Mouse (Mus musculus) layer of hippocampus, adult 2 months (tissue): ENCODE results near the gene Amdhd2. TPM values are rescaled to one million over a fixed set of nuclear protein-coding genes. Genes with fewer than 3 reads are reported as not detected.
"Not testable (repeated sequence)": the region's sequence is repeated elsewhere in the genome, so short reads cannot be mapped to it uniquely, and the experiment has no call there.

Experiments
- DNase-seq, 2 experiments: peaks; one replicate each; pipeline ENCODE4 v3.0.0; 2022; ENCODE audit warnings: low spot score in 2 of 2
- H3K27ac ChIP-seq: fragments of 200-600 bp; 2 replicates; pipeline ENCODE4 v1.8.1; 2022
- H3K4me3 ChIP-seq: fragments of 200-600 bp; 2 replicates; pipeline ENCODE4 v1.8.1; 2022; ENCODE audit warnings: mild to moderate bottlenecking
- CTCF ChIP-seq: fragments of 200-600 bp; conservative IDR thresholded peaks from 2 replicates; pipeline ENCODE4 v1.8.1; 2022; ENCODE audit warnings: antibody characterized with exemption, mild to moderate bottlenecking, moderate library complexity
- total RNA-seq, 2 experiments: library from RNA; stranded (reverse); gene quantifications; 2 replicates each; pipeline ENCODE4 v1.2.3; 2021

The Amdhd2 gene
- total RNA-seq, 2 experiments from 2014 or later, result 43.1 to 45.3 TPM

- peak overlapping the region; percentile 91 for H3K4me3 ChIP-seq
- TF ChIP-seq CTCF, result 0 out of 2 replicates have a peak, but pooled peaks have one; percentile 3
- peak overlapping the region; percentile 98 for H3K27ac ChIP-seq
- DNase-seq, result peak; percentile 97 to 98
These were observed 22.1 kb downstream of the Amdhd2 start for GRCm38 (mm10) chr17:24141425-24141920.

DNA sequence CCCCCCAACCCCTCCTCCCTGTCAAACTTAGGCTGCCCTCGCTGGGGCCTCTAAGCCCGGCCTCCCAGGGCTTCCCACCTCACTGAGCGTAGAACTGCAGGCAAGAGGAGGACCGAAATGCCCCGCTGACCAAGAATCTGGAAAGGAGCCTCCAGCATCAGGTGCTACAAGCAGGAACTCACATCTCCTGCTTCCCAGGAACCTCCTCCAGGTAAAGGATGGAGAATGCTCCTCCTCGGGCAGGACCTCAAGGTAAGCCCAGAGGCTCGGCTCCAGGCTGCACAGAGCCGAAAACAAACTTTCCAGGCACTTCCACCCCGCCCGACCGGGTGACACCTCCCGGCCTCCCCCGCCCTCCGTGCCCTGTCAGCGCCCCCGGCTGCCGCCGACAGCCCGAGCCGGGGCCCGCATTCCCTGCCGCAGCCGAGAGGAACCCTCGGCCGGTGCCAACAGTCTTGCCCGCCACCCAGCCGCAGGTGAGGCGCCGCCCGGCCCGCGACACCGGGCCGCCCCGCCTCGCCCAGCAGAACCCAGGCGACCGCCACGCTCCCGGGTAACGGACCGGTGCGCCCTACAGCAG lies 22.6 kb downstream of the Amdhd2 start:
- peak overlapping the region; percentile 91 for H3K4me3 ChIP-seq
- no peak for DNase-seq
- peak overlapping the region; percentile 98 for H3K27ac ChIP-seq
- TF ChIP-seq CTCF, result no peak

DNA sequence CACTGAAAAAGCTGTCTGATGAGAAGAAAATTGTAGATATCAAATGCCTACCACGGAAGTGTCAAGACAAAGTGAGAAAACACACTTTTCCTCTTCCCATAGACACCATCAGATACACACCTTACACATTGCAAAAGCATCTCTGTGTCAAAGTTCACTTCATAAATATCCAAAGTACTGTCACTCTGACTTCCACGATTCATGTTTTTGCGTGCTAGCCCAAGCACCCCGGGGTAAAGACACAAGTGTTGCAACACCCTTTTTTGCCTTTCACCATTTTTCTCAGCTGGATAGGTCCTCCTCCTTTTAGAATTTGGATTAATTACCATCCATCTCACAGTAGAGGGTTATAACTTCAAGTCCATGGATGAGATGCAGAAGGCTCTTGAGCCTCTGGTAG lies 23.6 kb downstream of the Amdhd2 start:
- Histone ChIP-seq H3K4me3 (peak overlapping the region; percentile 91), H3K27ac (no peak overlapping the region)
- TF ChIP-seq CTCF, result no peak
- no peak for DNase-seq

DNA sequence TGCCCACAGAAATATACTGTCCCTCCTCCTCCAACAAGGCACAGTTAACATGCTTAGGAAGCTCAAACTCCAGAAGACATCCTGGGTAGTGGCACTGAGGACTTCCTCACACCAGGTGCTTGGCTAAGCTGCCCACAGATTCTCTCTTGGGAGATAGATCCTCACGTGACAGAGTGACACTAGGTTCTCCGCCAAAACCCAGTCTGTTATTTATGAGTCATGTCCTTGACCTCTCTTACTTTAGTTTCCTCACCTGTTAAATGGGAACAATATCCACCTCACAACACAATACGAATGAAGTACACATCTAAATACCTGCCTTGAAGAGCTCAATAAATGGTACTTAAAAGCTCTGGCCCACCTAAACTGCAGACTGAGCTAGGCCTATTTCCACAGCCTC lies 24.3 kb downstream of the Amdhd2 start:
- Histone ChIP-seq H3K4me3 (no peak overlapping the region), H3K27ac (no peak overlapping the region)
- no peak for DNase-seq
- TF ChIP-seq CTCF, result no peak

GRCm38 (mm10) chr17:24137226-24137880 lies 26.2 kb downstream of the Amdhd2 start:
- TF ChIP-seq CTCF, result no peak

DNA sequence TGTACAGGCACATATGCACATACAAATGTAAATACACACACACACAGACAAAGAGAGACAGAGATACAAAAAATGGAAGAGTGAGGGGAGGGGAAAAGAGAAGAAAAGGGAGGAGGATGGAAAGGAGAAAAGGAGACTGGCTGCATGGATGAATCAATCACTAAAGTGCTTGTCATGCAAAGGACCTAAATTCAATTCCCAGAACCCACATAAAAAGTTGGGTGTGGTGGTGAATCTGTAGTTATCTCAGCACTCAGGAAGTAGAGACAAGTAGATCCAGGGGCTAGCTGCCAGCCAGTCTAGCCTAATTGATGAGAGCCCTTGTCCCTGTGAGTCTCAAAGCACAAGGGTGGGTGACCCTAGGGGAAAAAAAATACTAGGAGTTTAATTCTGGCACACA lies 29.5 kb downstream of the Amdhd2 start:
- TF ChIP-seq CTCF, result no peak
- Histone ChIP-seq H3K27ac (no peak overlapping the region), H3K4me3 (no peak overlapping the region)
- no peak for DNase-seq

More at GRCm38 (mm10) chr17:24137226-24137880, 26.2 kb downstream of the Amdhd2 start:
- Histone ChIP-seq H3K4me3 (no peak overlapping the region), H3K27ac (no peak overlapping the region)
- no peak for DNase-seq

DNA sequence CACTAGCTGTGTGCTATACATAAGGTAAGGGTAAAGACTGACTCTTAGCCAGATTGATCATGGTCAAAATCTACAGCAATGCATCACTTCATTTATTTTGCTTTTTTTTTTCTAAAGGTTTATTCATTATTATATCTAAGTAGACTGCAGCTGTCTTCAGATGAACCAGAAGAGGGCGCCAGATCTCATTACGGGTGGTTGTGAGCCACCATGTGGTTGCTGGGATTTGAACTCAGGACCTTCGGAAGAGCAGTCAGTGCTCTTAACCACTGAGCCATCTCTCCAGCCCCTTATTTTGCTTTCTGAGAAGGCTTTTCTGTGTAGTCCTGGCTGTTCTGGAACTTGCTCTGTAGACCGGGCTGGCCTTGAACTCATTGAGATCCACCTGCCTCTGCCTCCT lies 30.6 kb downstream of the Amdhd2 start:
- peak; percentile 57 for TF ChIP-seq CTCF

DNA sequence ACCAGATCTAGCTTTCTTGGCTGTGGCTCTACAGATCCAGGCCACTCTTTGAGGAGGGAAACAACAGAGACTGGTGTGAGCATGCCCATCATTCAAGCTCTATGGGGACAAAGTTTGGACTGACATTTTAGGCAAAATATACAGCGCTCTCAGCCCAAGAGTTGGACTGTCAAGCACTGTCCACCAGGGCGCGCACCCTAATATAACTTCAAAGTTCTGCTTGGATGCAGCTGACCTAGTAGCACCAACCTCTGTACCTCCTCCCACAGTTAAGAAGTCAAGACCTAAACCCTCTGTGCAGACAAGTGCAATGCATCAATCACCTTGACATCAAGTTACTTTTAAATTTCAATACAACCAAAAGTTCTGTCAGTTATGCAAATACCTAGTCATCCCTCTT lies 32.0 kb downstream of the Amdhd2 start:
- TF ChIP-seq CTCF, result no peak; the same call in 1 of the 2 replicates
- Histone ChIP-seq H3K27ac (no peak overlapping the region), H3K4me3 (no peak overlapping the region)
- DNase-seq, result no peak

More for the DNA sequence above, 30.6 kb downstream of the Amdhd2 start:
- not testable (repeated sequence) for H3K27ac ChIP-seq, H3K4me3 ChIP-seq, DNase-seq

DNA sequence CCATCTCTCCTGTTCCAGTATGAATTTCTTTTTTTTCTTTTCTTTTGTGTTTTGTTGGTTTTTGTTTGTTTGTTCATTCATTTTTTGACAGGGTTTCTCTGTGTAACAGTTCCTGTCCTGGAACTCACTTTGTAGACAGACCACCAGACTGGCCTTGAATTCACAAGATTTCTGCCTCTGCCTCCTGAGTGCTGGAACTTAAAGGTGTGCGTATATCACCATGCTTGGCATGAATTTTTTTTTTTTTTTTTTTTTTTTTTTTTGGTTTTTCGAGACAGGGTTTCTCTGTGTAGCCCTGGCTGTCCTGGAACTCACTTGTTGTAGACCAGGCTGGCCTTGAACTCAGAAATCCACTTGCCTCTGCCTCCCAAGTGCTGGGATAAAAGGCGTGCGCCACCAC lies 34.3 kb downstream of the Amdhd2 start:
- DNase-seq, result not testable (repeated sequence)

GRCm38 (mm10) chr17:24127592-24127991 lies 36.0 kb downstream of the Amdhd2 start:
- DNase-seq, result no peak
- no peak for TF ChIP-seq CTCF
- no peak overlapping the region for H3K27ac ChIP-seq
- no peak overlapping the region for H3K4me3 ChIP-seq

More for the DNA sequence above, 34.3 kb downstream of the Amdhd2 start:
- not testable (repeated sequence) for H3K4me3 ChIP-seq, H3K27ac ChIP-seq

GRCm38 (mm10) chr17:24126801-24127200 lies 36.8 kb downstream of the Amdhd2 start:
- no peak for DNase-seq
- no peak overlapping the region for H3K27ac ChIP-seq
- no peak for TF ChIP-seq CTCF
- no peak overlapping the region for H3K4me3 ChIP-seq

GRCm38 (mm10) chr17:24119446-24119845 lies 44.1 kb downstream of the Amdhd2 start:
- no peak for TF ChIP-seq CTCF
- no peak for DNase-seq

GRCm38 (mm10) chr17:24113031-24113430 lies 50.5 kb downstream of the Amdhd2 start:
- Histone ChIP-seq H3K27ac (no peak overlapping the region; the same call in 1 of the 2 replicates), H3K4me3 (no peak overlapping the region)
- TF ChIP-seq CTCF, result no peak
- DNase-seq, result peak in 1 of 2 experiments; percentile 15

More at GRCm38 (mm10) chr17:24119446-24119845, 44.1 kb downstream of the Amdhd2 start:
- H3K27ac ChIP-seq, result no peak overlapping the region
- H3K4me3 ChIP-seq, result no peak overlapping the region

DNA sequence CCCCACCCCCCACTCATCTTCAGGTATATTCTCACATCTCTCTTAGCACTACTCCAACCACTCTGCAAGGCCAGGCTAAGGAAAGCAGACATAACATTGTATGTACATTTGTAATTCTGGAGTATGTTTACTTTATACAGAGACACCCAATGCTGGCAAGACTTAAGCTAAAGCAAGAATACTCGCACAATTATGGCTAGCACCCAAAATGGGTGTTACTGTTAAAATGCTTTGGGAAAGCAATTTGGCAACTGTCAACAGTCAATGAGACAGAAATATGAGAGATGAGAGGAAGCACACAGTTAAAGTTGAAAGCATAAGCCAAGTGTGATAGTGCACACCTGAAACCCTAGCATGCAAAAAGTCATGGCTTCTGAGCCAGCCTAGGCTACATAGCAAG lies 52.3 kb downstream of the Amdhd2 start:
- Histone ChIP-seq H3K27ac (no peak overlapping the region), H3K4me3 (no peak overlapping the region)
- no peak for DNase-seq
- TF ChIP-seq CTCF, result no peak
